Mouse (Mus musculus) embryo, embryonic 11.5 days (tissue): ENCODE data around the gene Lrg1.
A peak's percentile ranks its signal among the peaks of the same experiment; 100 is the strongest.

ENCODE experiments used
- DNase-seq: peaks from one replicate; pipeline ENCODE4 v3.0.0-alpha.2; 2012; ENCODE audit warnings: low read depth, low spot score

The Lrg1 gene

DNA sequence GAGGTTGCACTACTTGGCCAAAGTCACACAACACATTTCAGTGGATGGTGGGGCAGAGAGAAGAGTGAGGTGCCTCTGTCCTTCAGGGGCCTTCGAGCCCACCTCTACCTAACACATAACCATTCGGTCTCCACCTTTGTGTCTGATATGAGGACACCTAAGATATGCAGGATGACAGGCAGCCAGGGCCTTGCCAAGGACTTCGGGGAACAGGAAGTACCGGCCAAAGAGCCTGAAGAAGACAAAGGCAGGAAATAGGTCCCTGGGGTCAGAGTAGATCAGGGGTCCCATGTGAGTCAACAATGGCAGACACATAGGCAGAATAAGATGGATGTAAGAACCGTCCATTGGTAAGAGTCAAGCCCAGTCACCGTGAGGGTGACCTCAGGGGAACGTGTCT, 14.8 kb upstream of the Lrg1 start:
- no peak for DNase-seq

DNA sequence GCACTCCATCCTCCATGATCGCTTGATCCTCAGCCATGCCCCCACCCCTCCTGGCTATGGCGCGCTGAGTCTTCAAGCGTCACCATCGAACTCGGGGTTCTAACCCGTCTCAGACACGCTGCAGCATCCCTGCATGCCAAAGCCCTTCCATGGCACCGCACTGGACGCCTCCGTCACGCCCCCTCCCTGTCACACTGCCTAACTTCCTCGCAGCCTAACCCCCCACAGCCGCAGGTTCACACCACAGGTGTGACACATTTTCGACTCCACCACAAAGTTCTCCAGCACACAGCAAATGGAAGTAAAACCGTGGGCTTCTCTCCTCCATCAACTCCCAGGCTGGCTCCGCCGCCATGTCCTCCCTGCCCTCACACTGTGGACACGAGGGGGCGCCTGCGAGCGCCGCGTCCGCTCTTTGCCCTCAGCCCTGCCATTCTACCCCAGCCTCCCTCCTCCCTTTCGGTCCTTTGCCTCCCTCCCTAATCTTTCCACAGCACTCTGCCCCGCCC, 12.7 kb upstream of the Lrg1 start:
- DNase-seq = no peak

DNA sequence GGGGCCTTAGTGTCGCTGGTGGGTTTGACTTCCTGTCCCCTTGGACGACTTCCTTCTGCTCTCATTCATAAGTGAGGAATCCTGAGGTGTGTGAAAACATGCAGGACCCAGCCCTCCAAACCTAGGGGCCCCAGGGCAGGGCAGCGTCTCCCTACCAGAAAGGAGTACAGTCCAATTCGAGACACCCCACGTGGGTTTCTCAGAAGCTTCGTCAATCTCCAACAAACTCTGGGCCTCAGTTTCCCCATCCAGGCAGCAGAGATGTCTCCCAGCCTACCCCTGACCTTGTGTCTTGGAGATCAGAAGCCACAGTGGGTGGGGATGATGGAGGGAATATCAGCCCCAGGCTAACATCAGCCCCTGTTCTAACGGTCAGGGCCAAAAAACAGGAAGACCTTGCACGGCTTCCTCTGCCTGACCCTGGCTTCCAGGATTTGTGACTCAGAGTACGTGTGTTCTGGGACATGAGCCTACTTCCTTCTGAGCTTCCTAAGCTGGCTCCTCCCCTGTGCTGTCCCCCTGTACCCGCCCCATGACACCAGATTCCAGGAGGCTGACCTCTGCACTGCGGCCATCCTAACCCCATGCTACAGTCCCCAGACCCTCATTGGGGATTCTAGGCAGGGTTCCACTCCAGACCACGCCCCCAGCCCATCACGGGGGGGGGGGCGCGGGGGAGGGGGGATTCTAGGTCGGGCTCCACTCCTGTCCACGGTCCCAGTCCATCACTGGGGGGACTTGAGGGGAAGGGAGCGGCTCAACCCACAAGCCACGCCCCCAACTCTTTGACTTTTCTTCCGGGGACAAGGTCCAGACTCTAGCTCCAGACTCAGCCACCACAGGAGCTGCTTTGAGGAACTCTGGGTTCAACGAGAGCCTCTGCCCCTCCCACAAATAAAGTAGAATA, 11.9 kb upstream of the Lrg1 start:
- no peak for DNase-seq

DNA sequence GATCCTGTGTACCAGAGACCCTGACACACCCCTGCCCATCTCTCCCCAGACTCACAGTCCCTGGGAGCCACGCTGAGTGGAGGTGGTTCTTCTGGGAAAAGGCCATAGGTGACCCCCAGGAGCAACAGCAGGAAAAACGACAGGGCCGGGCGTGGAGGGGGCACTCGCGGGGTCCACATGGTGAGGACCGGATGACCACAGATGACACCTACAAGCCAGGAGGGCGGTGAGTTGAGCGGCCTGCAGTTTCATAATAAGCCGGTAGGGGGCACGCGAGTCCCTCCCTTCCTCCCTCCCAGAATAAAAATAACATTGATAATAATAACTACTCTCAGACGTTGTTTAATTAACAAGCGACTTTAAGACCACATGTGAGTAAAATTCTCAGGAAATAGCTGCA, 10.9 kb upstream of the Lrg1 start:
- DNase-seq = no peak

DNA sequence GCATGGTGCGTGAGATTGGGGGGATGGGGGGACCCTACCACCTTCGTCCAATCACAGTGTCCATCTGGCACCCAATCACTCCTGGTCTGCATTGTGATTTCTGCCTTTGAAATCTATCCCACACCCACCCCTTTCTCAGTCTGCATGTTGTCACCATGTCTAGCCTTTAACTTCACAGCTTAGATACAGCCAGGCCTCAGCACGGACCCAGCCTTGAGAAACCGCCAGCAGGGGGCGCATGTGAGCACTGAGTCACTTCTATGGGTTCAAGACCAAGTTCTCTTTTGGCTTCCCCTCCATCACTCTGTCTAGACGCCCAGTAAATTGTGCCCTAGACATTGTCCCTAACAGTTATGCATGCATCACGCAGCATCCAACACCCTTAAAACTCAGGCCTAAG, 10.0 kb upstream of the Lrg1 start:
- DNase-seq = no peak

DNA sequence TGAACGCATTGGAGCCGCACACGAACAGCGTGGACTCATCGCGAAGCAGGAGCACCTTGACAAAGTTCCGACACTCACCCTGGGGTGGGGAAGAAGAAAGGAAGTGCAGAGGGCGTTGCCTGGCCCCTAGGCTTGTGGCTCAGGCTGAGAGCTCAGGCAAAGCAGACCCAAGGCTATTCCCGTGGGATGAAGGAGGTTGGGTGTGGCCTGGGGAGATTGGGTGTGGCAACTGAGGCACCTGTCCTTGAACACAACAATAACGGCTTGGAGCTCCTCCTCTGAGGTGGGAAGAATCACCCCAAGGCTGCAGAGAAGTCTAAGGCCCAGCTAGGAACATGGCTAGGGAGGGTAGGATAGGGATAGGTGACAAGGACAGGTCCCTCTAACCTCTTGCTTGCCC, 9.3 kb upstream of the Lrg1 start:
- no peak for DNase-seq

DNA sequence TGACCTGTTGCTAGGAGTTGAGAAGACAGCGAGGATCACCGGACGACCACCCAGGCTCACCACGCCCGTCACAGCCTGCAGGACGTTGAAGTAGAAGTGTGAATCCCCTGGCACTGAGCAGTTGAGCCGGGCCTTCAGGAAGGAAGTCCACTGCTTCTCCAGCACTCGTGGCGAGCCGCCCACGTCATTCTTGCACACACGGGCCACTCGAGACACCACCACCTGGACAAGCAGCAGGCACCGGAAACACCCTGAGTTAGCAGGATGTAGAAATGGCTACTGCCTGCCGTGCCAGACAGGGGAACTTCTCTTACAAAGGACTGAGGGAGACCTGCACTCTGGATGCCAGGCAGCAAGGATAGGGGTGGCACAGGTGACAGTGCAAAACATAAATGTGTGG, 6.4 kb upstream of the Lrg1 start:
- no peak for DNase-seq

DNA sequence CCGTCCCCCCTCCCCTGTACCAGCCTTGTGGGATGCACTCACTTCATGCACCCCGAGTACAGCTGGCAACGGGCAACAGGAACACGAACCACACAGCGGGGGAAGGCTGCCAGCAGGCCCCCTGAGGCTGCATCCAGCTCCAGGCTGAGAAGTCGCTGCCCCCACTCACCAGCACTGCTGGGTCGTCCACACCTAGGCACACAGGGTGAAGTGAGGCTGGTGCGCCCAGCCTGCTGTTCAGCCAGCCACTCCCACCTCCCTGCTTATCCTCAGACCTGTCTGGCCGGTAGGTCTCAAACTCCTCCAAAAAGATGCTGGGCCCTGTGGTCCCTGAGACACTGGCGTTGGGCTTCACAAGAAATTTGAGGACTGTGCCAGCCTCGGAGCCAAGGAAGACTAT, 4.4 kb upstream of the Lrg1 start:
- no peak for DNase-seq

DNA sequence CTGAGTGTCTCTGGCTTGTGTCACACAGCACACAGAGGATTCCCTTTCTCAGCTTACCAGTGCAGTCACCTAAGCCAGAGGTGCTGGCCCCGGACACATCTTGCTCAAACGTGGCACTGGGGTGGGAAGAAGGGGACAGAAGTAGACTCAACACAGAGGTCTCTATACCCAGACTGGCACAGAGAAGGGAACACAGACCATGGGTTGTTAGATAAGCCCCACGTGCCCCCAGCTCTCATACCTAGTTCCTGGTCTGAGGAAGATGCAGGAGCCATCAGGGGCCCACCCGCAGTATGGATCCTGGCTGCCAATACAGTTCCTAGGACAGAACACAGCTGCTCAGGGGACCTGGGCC, 3.5 kb upstream of the Lrg1 start:
- no peak for DNase-seq

DNA sequence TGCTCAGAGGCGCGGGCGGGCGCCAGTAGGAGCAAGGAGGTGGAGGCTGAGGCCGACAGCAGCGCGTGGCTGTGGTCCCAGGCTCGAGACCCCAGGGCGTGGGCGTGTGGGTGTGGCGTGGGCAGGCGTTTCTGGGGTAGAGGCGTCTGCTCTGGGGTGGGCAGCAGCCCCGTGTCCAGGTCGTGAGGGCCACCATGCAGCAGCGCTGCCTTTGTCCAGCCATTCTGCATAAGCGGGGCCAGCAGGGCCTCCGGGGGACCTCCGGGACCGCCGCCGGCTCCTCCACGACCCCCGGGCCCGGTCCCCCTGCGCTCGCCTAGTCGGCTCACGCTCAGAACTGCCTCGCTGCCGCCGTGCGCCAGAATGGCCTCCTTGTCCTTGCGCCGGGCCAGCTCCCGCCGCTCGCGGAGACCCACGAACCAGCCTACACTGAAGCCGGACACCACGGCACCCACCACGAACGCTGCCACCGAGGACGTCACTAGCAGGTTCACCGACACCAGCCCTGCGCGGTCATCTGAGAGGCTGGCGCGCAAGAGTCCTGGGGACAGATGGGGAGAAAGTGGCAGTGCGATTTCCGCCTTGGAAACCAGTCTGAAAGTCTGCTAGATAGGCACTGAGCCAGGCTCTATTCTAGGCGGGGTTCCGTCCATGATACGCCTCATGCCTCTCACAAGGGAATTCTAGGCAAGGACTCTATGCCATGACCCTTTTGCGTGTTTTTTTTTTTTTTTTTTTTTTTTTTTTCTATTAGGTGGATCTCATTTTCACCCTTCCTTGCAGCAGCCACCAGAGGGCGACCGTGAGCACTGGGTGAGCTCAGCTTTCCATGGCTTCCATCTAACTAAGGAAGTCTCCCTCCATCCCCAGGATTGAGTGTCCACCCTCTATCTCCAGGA, 2.8 kb upstream of the Lrg1 start:
- no peak for DNase-seq

DNA sequence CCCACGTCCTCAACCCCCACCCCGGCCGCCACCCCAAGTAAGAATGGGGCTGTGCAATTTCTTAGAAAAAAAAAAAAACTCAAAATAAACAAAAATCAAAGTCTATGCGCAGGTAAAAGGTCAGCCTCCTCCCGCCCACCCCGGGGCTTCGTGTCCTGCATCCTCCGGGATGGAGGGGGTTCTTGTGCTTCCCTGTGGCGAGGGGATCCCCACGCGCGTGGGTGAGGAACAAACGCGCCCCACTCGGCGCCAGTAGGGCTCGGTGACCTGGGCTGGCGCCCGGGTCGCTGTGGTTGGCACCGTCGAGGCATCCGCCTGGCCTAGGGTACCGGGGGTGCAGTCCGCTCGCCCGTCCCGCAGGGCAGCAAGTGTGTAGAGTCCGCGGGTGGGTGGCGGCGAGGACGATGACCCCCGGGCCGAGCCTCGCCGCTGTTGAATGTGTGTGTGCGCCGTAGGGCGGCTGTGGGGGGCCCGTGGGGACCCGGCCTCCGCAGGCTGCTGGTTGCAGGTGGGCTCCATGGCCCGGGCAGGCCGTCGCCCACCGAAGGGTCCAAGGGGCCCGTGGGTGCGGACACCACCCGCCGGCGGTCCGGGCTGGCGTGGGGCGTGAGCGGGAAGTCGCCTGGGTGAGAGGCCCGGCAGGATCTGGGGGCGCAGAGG, 2.0 kb upstream of the Lrg1 start:
- DNase-seq = no peak

DNA sequence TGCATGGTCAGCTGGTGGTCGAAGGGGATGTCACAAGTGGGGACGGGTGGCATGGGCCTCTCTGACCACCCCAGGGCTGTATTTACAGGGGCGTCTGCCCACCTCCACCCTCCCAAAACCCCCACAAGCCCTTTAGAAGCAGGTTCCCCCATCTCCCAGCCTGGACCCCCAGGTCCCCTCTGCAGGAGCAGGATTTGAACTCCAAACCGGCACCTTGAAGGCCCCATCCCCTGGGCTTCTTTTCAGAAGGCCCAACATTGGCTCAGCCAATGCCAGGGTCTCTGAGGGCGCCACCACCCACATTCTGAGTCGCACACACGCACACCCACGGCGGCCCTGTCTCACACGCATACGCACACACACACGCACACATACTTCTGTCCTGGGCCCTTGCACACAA, 1.4 kb upstream of the Lrg1 start:
- DNase-seq = no peak

DNA sequence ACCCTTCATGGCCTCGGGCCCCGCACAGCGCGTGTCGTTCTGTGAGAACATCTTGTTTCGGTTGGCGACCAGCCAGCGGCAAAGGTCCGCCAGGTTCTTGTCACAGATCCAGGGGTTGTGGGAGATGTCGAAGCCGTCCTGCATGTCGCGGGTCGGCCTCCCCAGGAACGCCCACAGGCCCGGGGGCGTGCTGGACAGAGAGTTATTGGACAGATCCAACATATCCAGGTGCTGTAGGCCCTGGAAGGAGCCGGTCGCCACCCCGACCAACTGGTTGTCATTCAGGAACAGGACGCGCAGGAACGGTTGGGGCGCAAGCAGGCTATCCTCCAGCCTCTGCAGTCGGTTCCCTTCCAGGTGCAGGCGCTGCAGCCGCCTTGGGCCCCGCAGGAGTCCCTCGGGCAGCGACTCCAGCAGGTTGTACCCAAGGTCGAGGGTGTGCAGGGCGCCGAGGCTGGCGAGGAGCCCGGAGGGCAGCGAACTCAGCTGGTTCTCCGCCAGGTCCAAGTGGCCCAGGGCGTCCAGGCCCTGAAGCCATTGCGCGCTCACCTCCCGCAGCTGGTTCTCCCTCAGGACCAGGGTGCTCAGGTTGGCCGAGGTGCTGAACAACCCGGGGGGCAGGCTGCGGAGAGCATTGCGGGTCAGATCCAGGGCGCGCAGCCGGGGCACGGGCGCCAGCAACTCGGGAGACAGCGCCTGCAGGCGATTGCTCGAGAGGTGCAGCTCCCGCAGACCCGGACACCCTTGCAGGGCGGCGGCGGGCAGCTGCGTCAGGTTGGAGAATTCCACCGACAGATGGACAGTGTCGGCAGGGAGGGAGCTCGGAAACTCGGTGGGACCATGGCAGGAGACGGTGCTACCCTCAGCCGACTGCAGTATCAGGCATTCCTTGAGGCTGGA, 1.6 kb downstream of the Lrg1 start:
- no peak for DNase-seq

DNA sequence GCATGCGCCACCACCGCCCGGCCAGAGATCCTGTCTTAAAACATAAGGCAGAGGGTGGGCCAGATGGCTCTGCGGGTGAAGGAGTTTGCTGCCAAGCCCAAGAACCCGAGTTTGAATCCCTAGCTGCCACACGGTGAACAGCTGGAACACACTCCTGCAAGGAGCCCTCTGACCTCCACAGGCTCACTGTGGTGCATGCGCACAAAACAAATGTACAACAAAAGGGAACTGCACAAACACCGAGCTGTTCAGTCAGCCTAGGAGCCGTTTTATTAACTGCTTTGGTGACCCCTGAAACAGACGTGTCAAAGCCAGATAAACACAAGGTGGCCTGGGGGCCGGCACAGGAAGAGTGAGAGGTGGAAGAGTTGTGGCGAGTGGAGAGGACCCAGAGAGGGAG, 2.4 kb downstream of the Lrg1 start:
- no peak for DNase-seq

DNA sequence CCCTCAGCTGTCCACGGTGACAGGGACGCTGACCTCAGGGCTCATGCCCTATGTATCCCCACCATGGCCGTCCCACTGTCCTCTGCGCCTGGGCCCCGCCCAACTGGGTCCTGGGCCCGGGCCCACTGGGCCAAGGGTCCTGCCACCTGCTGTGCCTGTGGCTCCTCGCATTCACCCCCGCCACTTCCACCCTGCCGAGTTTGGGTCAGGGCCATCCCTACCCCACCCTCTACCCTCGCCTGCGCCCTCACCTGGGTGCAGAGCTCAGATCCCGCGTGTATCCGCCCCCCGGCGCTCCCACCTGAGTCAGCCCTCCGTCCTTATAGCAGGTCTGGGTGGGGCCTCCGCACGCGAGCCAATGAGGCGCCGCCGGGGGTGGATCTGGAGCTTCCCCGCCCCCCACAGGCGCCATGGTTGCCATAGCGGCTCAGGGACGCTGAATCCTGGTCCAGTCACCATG, 4.5 kb downstream of the Lrg1 start, which contains the start of gene Plin5:
Gene Plin5 (minus strand): TSS at position 346 of the 460 bp plus-strand sequence.
- DNase-seq = no peak

DNA sequence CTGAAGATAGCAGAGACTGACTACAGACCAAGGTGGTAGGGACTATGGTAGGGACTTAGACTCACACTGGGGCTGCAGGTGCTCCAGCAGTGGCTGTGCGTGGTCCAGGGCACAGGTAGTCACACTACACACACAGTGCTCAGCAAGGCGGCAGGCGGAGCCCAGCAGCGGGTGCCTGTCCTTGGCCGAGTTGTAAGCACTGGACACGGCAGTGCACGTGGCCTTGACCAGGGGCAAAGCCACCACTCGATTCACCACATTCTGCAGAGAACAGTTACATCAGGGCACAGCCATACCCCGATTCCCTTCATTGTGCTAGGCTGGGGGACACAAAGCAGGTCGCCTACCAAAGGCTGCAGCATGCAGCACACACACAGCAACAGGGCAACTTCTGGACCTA, 5.6 kb downstream of the Lrg1 start:
- no peak for DNase-seq

DNA sequence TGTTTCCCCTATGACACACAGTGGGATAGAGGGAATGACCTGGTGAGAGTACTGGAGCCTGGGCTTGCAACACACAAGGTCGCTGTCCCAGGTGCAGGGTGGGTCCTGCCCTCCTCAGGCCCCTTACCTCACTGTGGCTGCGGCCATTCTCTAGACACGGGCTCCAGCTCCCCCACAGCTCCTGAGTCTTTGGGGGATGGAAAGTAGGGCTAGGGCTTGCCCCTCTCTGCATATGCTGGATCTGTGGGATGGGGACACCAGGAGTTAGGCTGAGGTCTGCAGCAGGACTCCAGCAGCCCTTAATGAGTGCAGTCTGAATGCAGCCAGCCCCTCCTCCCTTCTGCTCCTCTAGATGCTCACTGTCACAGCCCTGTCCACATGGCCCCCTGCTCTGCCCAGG, 9.1 kb downstream of the Lrg1 start:
- no peak for DNase-seq

DNA sequence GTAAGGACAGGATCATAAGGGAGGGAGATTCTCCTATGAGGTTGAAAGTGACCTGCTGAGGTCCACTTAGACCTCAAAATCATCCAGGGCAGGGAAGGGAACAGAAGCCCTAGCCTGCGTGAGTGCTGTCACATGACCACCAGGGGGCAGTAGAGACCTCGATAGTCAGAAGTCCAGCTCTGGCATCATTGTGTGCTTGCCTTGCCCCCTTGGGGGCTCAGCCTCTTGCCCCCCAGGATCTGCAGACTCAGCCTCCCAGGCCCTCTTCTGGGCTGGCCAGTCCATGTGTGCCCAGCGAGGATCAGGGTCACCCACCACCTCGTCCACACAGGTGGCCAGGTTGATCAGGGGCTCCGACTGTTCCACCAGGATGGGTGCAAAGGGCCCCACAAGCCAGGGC, 9.9 kb downstream of the Lrg1 start:
- DNase-seq = peak; percentile 54

DNA sequence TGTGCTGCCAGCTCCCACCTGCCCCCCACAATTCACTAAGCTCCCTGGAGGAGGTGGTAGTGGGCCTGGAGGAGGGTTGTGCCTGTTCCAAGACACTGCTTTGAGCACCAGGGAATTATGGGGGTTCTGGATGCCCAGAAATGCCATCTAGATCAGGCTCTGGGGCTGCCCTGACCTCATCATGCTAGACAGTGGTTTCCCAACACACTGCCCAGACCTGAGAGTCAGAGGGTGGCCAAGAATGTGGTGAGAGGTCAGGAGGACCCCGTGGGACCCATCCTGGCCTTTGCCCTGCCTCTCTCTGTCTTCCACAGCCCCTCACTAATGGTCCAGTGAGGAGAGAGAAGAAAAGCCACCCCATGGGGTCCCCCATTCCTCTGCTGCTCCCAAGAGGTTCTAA, 10.8 kb downstream of the Lrg1 start:
- no peak for DNase-seq

DNA sequence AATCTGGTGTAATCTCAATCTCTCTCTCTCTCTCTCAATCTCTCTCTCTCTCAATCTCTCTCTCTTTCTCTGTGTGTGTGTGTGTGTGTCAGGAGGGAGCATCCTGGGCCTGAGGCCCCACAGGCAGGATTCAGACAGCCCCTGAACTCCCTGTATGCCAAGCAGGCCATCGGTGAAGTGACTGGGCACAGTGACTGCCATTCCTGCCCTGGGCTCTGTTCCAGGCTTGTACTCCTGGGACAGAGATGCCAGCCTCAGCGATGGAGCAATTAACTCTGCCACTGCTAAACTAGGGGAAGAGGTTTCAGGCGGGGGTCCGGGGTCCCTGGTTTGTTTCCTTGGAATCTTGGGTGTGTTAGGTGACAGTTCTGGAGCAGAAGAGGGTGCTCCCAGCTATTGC, 11.2 kb downstream of the Lrg1 start:
- no peak for DNase-seq
